Mouse (Mus musculus) heart, postnatal 0 days (tissue): Measurements from ENCODE around the gene Men1.

Source experiments
- CTCF ChIP-seq: IDR thresholded peaks from 2 replicates; pipeline ENCODE4 v1.5.1; 2016; ENCODE audit warnings: antibody characterized with exemption, control low read depth, low read depth
- EP300 ChIP-seq: IDR thresholded peaks from 2 replicates; pipeline ENCODE4 v1.6.1; 2016; ENCODE audit warnings: antibody characterized with exemption, low read depth

- TF ChIP-seq CTCF (no peak), EP300 (no peak)
Measured at GRCm38 (mm10) chr19:6374571-6374970, 39.8 kb downstream of the Men1 start.
